Mouse (Mus musculus): ENCODE results near the gene Ndufs2.

DNA sequence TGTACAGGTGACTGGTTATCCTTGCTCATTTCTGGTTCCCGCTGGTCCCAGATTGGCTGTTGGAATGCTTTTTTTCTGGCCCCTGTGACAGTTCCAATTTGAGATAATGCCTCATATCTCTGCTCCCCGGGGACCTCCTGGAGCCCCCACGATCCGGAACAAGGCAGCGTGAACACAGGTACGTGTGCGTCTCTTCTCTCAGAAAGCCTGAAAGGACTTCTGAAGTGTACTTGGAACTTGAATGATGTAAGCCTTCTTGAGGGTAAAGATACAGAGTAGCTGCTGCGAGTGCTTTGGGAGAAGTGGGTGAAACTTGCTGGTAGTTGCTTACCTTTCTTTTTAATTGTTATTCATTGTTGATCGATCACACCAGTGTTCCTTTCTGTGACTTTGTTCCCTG is 20.0 kb upstream of the Ndufs2 start:
- no peak for TF ChIP-seq EP300 (IDR thresholded peaks at IDR 0.05)
- no peak for TF ChIP-seq CTCF (IDR thresholded peaks at IDR 0.05)
